Mouse (Mus musculus): ENCODE data around the gene Usp16. TPM values are rescaled to one million over a fixed set of nuclear protein-coding genes. Genes with fewer than 3 reads are reported as not detected.
A peak's percentile ranks its signal among the peaks of the same experiment; 100 is the strongest.
"Not testable (repeated sequence)": the region's sequence is repeated elsewhere in the genome, so short reads cannot be mapped to it uniquely, and the experiment has no call there.

Usp16 gene
- total RNA-seq, 1 experiment from 2014 or later, result 192 TPM

GRCm38 (mm10) chr16:87458752-87459151 is 4.2 kb downstream of the Usp16 start:
- ATAC-seq (replicated peaks; ENCODE audit: insufficient number of reproducible peaks, low FRiP score, low TSS enrichment, poor library complexity, severe bottlenecking), result no peak

GRCm38 (mm10) chr16:87470579-87470978 is 16.1 kb downstream of the Usp16 start:
- no peak for ATAC-seq (replicated peaks; ENCODE audit: insufficient number of reproducible peaks, low FRiP score, low TSS enrichment, poor library complexity, severe bottlenecking)

- no peak for ATAC-seq (replicated peaks; ENCODE audit: insufficient number of reproducible peaks, low FRiP score, low TSS enrichment, poor library complexity, severe bottlenecking)
Observed at GRCm38 (mm10) chr16:87484367-87484766, 29.9 kb downstream of the Usp16 start.

- no peak for ATAC-seq (replicated peaks; ENCODE audit: insufficient number of reproducible peaks, low FRiP score, low TSS enrichment, poor library complexity, severe bottlenecking)
Observed at GRCm38 (mm10) chr16:87486739-87487138, 32.2 kb downstream of the Usp16 start.

GRCm38 (mm10) chr16:87488605-87489004 is 34.1 kb downstream of the Usp16 start:
- ATAC-seq (replicated peaks; ENCODE audit: insufficient number of reproducible peaks, low FRiP score, low TSS enrichment, poor library complexity, severe bottlenecking), result no peak

- not testable (repeated sequence) for ATAC-seq (replicated peaks; ENCODE audit: insufficient number of reproducible peaks, low FRiP score, low TSS enrichment, poor library complexity, severe bottlenecking)
Observed at GRCm38 (mm10) chr16:87492191-87492792, 37.8 kb downstream of the Usp16 start.

- ATAC-seq (replicated peaks; ENCODE audit: insufficient number of reproducible peaks, low FRiP score, low TSS enrichment, poor library complexity, severe bottlenecking), result no peak; the same call in 1 of the 2 replicates
Observed at GRCm38 (mm10) chr16:87494955-87495655, 40.6 kb downstream of the Usp16 start.

GRCm38 (mm10) chr16:87495716-87496447 is 41.4 kb downstream of the Usp16 start, which contains the start of gene Cct8:
Gene Cct8, minus strand, starts transcription at chr16:87495873.
- ATAC-seq (replicated peaks; ENCODE audit: insufficient number of reproducible peaks, low FRiP score, low TSS enrichment, poor library complexity, severe bottlenecking), result peak; percentile 95

- ATAC-seq (replicated peaks; ENCODE audit: insufficient number of reproducible peaks, low FRiP score, low TSS enrichment, poor library complexity, severe bottlenecking), result no peak
Observed at GRCm38 (mm10) chr16:87496728-87497127, 42.2 kb downstream of the Usp16 start.

- no peak for ATAC-seq (replicated peaks; ENCODE audit: insufficient number of reproducible peaks, low FRiP score, low TSS enrichment, poor library complexity, severe bottlenecking)
Observed at GRCm38 (mm10) chr16:87497171-87497570, 42.7 kb downstream of the Usp16 start.

- no peak for ATAC-seq (replicated peaks; ENCODE audit: insufficient number of reproducible peaks, low FRiP score, low TSS enrichment, poor library complexity, severe bottlenecking)
Observed at GRCm38 (mm10) chr16:87499556-87499955, 45.1 kb downstream of the Usp16 start.

GRCm38 (mm10) chr16:87501304-87502078 is 47.0 kb downstream of the Usp16 start:
- ATAC-seq (replicated peaks; ENCODE audit: insufficient number of reproducible peaks, low FRiP score, low TSS enrichment, poor library complexity, severe bottlenecking), result 0 out of 2 replicates have a peak, but pooled peaks have one; percentile 20

- no peak for ATAC-seq (replicated peaks; ENCODE audit: insufficient number of reproducible peaks, low FRiP score, low TSS enrichment, poor library complexity, severe bottlenecking)
Observed at GRCm38 (mm10) chr16:87511706-87512105, 57.2 kb downstream of the Usp16 start.

- ATAC-seq (replicated peaks; ENCODE audit: insufficient number of reproducible peaks, low FRiP score, low TSS enrichment, poor library complexity, severe bottlenecking), result no peak
Observed at GRCm38 (mm10) chr16:87512331-87512730, 57.8 kb downstream of the Usp16 start.

GRCm38 (mm10) chr16:87524228-87524627 is 69.7 kb downstream of the Usp16 start:
- no peak for ATAC-seq (replicated peaks; ENCODE audit: insufficient number of reproducible peaks, low FRiP score, low TSS enrichment, poor library complexity, severe bottlenecking)

GRCm38 (mm10) chr16:87527553-87528249 is 73.2 kb downstream of the Usp16 start:
- ATAC-seq (replicated peaks; ENCODE audit: insufficient number of reproducible peaks, low FRiP score, low TSS enrichment, poor library complexity, severe bottlenecking), result no peak

- ATAC-seq (replicated peaks; ENCODE audit: insufficient number of reproducible peaks, low FRiP score, low TSS enrichment, poor library complexity, severe bottlenecking), result no peak
Observed at GRCm38 (mm10) chr16:87528755-87529154, 74.3 kb downstream of the Usp16 start.

All from monocyte, adult 5-6 weeks (primary cell).